Mouse (Mus musculus): ENCODE results near the gene Slc38a11. TPM values are rescaled to one million over a fixed set of nuclear protein-coding genes. Genes with fewer than 3 reads are reported as not detected.

The Slc38a11 gene
- total RNA-seq, 1 experiment: 0.13 TPM

- H3K9me3 ChIP-seq (ENCODE audit: control insufficient read depth, insufficient read depth, low read depth, low read length): no peaks in the 10 kb centered on the region
- H3K4me1 ChIP-seq (ENCODE audit: control insufficient read depth in 2 of 2, insufficient read depth in 2 of 2, low read length in 2 of 2, poor library complexity in 1 of 2): no peaks in the 10 kb centered on the region
- in situ Hi-C loops (cut with MboI; ENCODE audit: low sequenced_read_pairs in 2 of 2, unreplicated experiment in 2 of 2): no loop called here
- no peak for TF ChIP-seq HCFC1 (IDR thresholded peaks at IDR 0.05; ENCODE audit: borderline replicate concordance, insufficient read depth, low read length)
- no peak overlapping the region for H3K27ac ChIP-seq (ENCODE audit: insufficient read depth, low read depth, low read length, poor library complexity, severe bottlenecking)
- DNase-seq (ENCODE audit: low read depth, low spot score): no peak
- H3K4me3 ChIP-seq (ENCODE audit: insufficient read depth in 1 of 2, low read depth in 1 of 2, low read length in 2 of 2, poor library complexity in 1 of 2, severe bottlenecking in 1 of 2): no peak overlapping the region
- no peaks in the 10 kb centered on the region for H3K36me3 ChIP-seq (ENCODE audit: control insufficient read depth, insufficient read depth, low read length, poor library complexity, severe bottlenecking)
- H3K9ac ChIP-seq (ENCODE audit: insufficient read depth, low read depth, low read length, poor library complexity, severe bottlenecking): no peak overlapping the region
Observed at GRCm38 (mm10) chr2:65294092-65294491, 69.7 kb downstream of the Slc38a11 start.

DNA sequence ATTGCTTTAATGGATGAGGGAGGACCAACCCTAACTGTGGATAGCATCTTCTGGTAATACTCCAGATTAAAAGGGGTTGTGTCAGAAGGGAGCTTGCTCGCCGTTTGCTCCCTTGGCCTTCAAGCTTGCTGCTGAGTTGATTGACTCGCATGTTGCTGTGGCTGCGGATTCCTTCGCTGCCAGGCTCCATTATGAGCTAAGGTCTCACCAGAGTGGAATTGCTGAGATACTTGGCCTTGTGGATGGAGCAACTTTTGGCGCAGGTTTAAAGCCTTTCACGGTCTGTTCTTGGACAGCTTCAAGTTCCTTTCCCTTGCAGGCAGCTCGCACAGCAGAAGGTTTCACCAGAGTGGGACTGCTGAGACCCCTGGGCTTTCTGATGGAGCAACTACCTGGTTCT lies 70.4 kb downstream of the Slc38a11 start:
- TF ChIP-seq MAFK (IDR thresholded peaks at IDR 0.05; ENCODE audit: insufficient read depth, low read depth, low read length) (no peak), CHD2 (IDR thresholded peaks at IDR 0.05; ENCODE audit: low read depth, low read length) (no peak), ZNF384 (IDR thresholded peaks at IDR 0.05; ENCODE audit: low read depth, low read length) (no peak), ZC3H11A (IDR thresholded peaks at IDR 0.05; ENCODE audit: borderline replicate concordance, low read depth, low read length) (no peak), HCFC1 (IDR thresholded peaks at IDR 0.05; ENCODE audit: borderline replicate concordance, insufficient read depth, low read length) (no peak)
- H3K9me3 ChIP-seq (ENCODE audit: control insufficient read depth, insufficient read depth, low read depth, low read length): no peaks in the 10 kb centered on the region
- no peak overlapping the region for H3K9ac ChIP-seq (ENCODE audit: insufficient read depth, low read depth, low read length, poor library complexity, severe bottlenecking)
- in situ Hi-C loops (cut with MboI; ENCODE audit: low sequenced_read_pairs in 2 of 2, unreplicated experiment in 2 of 2): no loop called here
- H3K27ac ChIP-seq (ENCODE audit: insufficient read depth, low read depth, low read length, poor library complexity, severe bottlenecking): no peak overlapping the region
- H3K36me3 ChIP-seq (ENCODE audit: control insufficient read depth, insufficient read depth, low read length, poor library complexity, severe bottlenecking): no peaks in the 10 kb centered on the region
- DNase-seq (ENCODE audit: low read depth, low spot score): no peak
- H3K4me3 ChIP-seq (ENCODE audit: insufficient read depth in 1 of 2, low read depth in 1 of 2, low read length in 2 of 2, poor library complexity in 1 of 2, severe bottlenecking in 1 of 2): no peak overlapping the region
- H3K4me1 ChIP-seq (ENCODE audit: control insufficient read depth in 2 of 2, insufficient read depth in 2 of 2, low read length in 2 of 2, poor library complexity in 1 of 2): no peaks in the 10 kb centered on the region

DNA sequence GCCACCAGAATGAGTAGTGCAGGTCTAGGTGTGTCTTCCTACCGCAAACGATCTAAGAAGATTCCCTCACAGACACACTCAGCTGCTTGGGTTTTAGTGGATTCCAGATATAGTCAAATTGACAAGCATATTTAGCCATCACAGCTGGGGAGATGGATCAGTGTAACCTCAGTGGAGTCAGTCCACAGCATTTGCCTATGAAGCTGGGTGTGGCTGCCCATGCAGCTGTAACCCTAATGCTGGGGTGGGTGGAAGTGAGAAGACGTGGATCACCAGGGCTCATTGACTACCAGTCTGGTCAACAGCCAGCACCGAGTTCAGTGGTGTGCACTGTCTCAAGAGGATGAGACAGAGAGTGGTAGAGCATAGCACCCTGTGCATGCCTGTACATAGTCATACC lies 74.1 kb downstream of the Slc38a11 start:
- Histone ChIP-seq H3K27ac (ENCODE audit: insufficient read depth, low read depth, low read length, poor library complexity, severe bottlenecking) (no peak overlapping the region), H3K36me3 (ENCODE audit: control insufficient read depth, insufficient read depth, low read length, poor library complexity, severe bottlenecking) (no peaks in the 10 kb centered on the region), H3K4me3 (ENCODE audit: insufficient read depth in 1 of 2, low read depth in 1 of 2, low read length in 2 of 2, poor library complexity in 1 of 2, severe bottlenecking in 1 of 2) (no peak overlapping the region), H3K9ac (ENCODE audit: insufficient read depth, low read depth, low read length, poor library complexity, severe bottlenecking) (no peak overlapping the region), H3K4me1 (ENCODE audit: control insufficient read depth in 2 of 2, insufficient read depth in 2 of 2, low read length in 2 of 2, poor library complexity in 1 of 2) (peaks cover 0 to 4% of the 10 kb centered on the region in 2 experiments; a peak in 1 of 4 replicates), H3K9me3 (ENCODE audit: control insufficient read depth, insufficient read depth, low read depth, low read length) (no peaks in the 10 kb centered on the region)
- in situ Hi-C loops (cut with MboI; ENCODE audit: low sequenced_read_pairs in 2 of 2, unreplicated experiment in 2 of 2): no loop called here
- TF ChIP-seq ZNF384 (IDR thresholded peaks at IDR 0.05; ENCODE audit: low read depth, low read length) (no peak), ZC3H11A (IDR thresholded peaks at IDR 0.05; ENCODE audit: borderline replicate concordance, low read depth, low read length) (no peak), HCFC1 (IDR thresholded peaks at IDR 0.05; ENCODE audit: borderline replicate concordance, insufficient read depth, low read length) (no peak), MAFK (IDR thresholded peaks at IDR 0.05; ENCODE audit: insufficient read depth, low read depth, low read length) (no peak), CHD2 (IDR thresholded peaks at IDR 0.05; ENCODE audit: low read depth, low read length) (no peak)
- DNase-seq (ENCODE audit: low read depth, low spot score): no peak

DNA sequence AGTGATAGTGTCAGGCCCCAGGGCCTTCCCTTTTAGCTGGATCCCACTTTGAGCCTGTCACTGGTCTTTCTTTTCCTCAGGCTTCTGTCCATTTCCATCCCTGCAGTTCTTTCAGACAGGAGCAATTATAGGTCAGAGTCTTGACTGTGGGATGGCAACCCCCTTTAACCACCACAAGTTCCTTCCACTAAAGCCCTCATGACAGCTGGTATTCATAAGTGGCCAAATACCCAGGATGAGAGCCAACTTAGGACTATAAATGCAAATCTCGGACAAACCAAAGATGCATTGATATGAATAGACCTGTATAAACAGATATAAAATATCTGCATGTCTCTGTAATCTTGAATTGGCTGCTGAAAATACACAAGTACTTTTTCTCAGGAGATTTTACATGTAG lies 75.1 kb downstream of the Slc38a11 start:
- in situ Hi-C loops (cut with MboI; ENCODE audit: low sequenced_read_pairs in 2 of 2, unreplicated experiment in 2 of 2): no loop called here
- Histone ChIP-seq H3K4me1 (ENCODE audit: control insufficient read depth in 2 of 2, insufficient read depth in 2 of 2, low read length in 2 of 2, poor library complexity in 1 of 2) (peaks cover 0 to 4% of the 10 kb centered on the region in 2 experiments; a peak in 1 of 4 replicates), H3K27ac (ENCODE audit: insufficient read depth, low read depth, low read length, poor library complexity, severe bottlenecking) (no peak overlapping the region), H3K9ac (ENCODE audit: insufficient read depth, low read depth, low read length, poor library complexity, severe bottlenecking) (no peak overlapping the region), H3K36me3 (ENCODE audit: control insufficient read depth, insufficient read depth, low read length, poor library complexity, severe bottlenecking) (no peaks in the 10 kb centered on the region), H3K9me3 (ENCODE audit: control insufficient read depth, insufficient read depth, low read depth, low read length) (no peaks in the 10 kb centered on the region), H3K4me3 (ENCODE audit: insufficient read depth in 1 of 2, low read depth in 1 of 2, low read length in 2 of 2, poor library complexity in 1 of 2, severe bottlenecking in 1 of 2) (no peak overlapping the region)
- DNase-seq (ENCODE audit: low read depth, low spot score): no peak
- TF ChIP-seq ZNF384 (IDR thresholded peaks at IDR 0.05; ENCODE audit: low read depth, low read length) (no peak), MAFK (IDR thresholded peaks at IDR 0.05; ENCODE audit: insufficient read depth, low read depth, low read length) (no peak), HCFC1 (IDR thresholded peaks at IDR 0.05; ENCODE audit: borderline replicate concordance, insufficient read depth, low read length) (no peak), ZC3H11A (IDR thresholded peaks at IDR 0.05; ENCODE audit: borderline replicate concordance, low read depth, low read length) (no peak)

DNA sequence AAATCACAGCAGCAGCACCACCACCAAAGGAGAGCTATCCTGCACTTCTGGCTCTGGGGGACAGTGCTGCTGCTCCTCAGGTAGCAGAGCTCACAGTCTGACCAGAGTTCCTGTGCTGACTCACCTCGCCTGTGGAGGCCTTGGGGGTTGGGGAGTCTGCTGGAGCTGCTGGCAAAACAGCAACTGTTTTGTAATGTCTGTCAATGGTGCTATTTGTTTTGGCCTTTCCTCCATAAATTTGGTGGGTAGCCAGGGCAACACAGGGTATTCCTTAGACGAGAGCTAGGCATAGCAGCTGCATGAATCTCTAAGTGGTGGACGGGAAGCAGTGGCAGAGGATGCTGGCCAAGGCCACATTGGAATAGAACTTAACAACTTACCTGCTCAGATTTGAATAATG lies 78.5 kb downstream of the Slc38a11 start:
- no peaks in the 10 kb centered on the region for H3K9me3 ChIP-seq (ENCODE audit: control insufficient read depth, insufficient read depth, low read depth, low read length)
- TF ChIP-seq ZC3H11A (IDR thresholded peaks at IDR 0.05; ENCODE audit: borderline replicate concordance, low read depth, low read length): no peak
- TF ChIP-seq ZNF384 (IDR thresholded peaks at IDR 0.05; ENCODE audit: low read depth, low read length): no peak
- no peak for TF ChIP-seq MAFK (IDR thresholded peaks at IDR 0.05; ENCODE audit: insufficient read depth, low read depth, low read length)
- no peak for TF ChIP-seq CHD2 (IDR thresholded peaks at IDR 0.05; ENCODE audit: low read depth, low read length)
- no peak for TF ChIP-seq HCFC1 (IDR thresholded peaks at IDR 0.05; ENCODE audit: borderline replicate concordance, insufficient read depth, low read length)

More for the DNA sequence above, 78.5 kb downstream of the Slc38a11 start:
- in situ Hi-C loops (cut with MboI; ENCODE audit: low sequenced_read_pairs in 2 of 2, unreplicated experiment in 2 of 2): no loop called here
- no peak for DNase-seq (ENCODE audit: low read depth, low spot score)
- Histone ChIP-seq H3K4me3 (ENCODE audit: insufficient read depth in 1 of 2, low read depth in 1 of 2, low read length in 2 of 2, poor library complexity in 1 of 2, severe bottlenecking in 1 of 2) (no peak overlapping the region), H3K36me3 (ENCODE audit: control insufficient read depth, insufficient read depth, low read length, poor library complexity, severe bottlenecking) (no peaks in the 10 kb centered on the region), H3K9ac (ENCODE audit: insufficient read depth, low read depth, low read length, poor library complexity, severe bottlenecking) (no peak overlapping the region), H3K4me1 (ENCODE audit: control insufficient read depth in 2 of 2, insufficient read depth in 2 of 2, low read length in 2 of 2, poor library complexity in 1 of 2) (peaks cover 0 to 4% of the 10 kb centered on the region in 2 experiments; a peak in 1 of 4 replicates), H3K27ac (ENCODE audit: insufficient read depth, low read depth, low read length, poor library complexity, severe bottlenecking) (no peak overlapping the region)

All from ES-E14 (cell line).